Mouse (Mus musculus): ENCODE data around the gene Kif1b.

Kif1b gene

GRCm38 (mm10) chr4:149138515-149138914 is 169.0 kb downstream of the Kif1b start:
- no peak for DNase-seq (ENCODE audit: low read depth, low spot score)

- DNase-seq (ENCODE audit: low read depth, low spot score), result peak; percentile 94
Measured at GRCm38 (mm10) chr4:149136982-149137770, 170.3 kb downstream of the Kif1b start, which contains the start of gene Cenps. TSS of gene Cenps (minus strand) at chr4:149137629.

- no peak for DNase-seq (ENCODE audit: low read depth, low spot score)
Measured at GRCm38 (mm10) chr4:149136116-149136850, 171.2 kb downstream of the Kif1b start.

DNA sequence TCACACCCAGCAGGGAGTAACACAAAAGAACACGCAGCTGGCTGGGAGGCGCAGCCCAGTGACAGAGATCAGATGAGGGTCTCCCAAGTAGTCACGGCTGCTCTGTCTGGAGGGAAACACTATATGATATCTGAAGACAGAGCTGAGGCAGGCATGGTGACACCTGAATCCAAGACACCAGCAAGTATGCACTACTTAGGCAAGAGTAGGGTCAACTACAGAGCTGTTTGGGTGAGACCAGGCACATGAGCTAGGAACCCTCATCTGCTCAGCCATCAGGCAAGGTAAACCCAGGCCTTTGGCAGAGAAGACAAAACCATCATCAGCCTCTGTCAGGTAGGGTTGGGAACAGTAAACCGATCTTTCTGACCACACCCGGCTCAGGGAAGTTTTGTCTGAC is 174.1 kb downstream of the Kif1b start:
- no peak for DNase-seq (ENCODE audit: low read depth, low spot score)

GRCm38 (mm10) chr4:149131789-149132565 is 175.5 kb downstream of the Kif1b start:
- no peak for DNase-seq (ENCODE audit: low read depth, low spot score)

GRCm38 (mm10) chr4:149131021-149131752 is 176.3 kb downstream of the Kif1b start:
- no peak for DNase-seq (ENCODE audit: low read depth, low spot score)

DNA sequence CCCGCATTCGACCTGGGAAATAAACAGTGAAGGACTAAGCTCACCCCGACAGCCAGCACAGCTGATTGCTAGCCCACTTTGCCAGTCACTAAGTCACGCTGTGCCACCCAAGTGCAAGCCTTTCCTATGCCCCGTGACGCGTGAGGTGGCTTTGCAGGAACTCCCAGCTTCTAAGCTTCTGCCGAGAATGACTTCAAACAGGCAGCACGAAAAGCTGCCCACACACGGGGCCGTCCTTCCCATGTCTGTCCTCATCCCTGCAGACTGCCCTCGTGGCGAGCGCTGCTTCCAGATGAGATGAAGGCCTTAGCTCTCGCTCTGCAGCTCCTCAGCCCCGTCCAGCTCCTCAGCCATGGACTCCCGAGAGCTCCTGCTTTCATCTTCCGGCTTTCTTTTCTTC is 179.0 kb downstream of the Kif1b start:
- DNase-seq (ENCODE audit: low read depth, low spot score), result no peak

- no peak for DNase-seq (ENCODE audit: low read depth, low spot score)
Measured at GRCm38 (mm10) chr4:149126663-149127062, 180.8 kb downstream of the Kif1b start, which contains the start of gene Cort. TSS of gene Cort (minus strand) at chr4:149126763.
